Mouse (Mus musculus): Measurements from ENCODE around the gene Enox1.

DNA sequence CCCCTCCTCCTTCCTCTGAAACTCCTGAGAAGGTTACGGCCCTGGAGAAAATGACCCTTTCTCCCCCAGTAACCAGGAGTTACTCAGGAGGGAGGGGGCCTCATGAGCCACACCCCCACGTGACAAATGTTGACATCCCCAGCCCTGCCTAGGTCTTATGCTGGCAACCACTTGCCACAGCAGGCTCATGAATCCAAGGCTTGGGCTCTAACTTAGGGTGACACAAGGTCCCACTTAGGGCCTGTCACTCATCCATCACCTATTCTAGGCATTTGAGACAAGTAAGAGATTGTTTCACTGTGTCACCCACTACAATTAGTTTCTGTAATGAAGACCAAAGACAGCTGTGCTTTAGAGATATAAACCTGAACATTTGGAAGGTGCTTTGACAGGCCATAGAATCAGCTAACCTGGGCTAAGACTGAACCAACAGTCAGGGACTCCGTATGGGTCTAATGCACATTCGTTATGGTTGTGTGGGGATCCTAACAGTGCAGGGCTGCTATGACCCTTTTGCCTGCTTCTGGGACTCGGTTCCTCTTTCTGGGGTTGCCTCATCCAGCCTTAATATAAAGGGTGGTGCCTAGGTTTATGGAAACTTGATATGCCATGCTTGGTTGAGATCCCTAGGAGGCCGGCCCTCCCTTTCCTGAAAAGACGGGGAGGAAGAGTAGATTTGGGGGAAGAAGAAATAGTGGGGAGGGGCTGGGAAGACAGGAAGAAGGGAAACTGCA, 354.7 kb downstream of the Enox1 start:
- TF ChIP-seq POLR2A (IDR thresholded peaks at IDR 0.05; ENCODE audit: insufficient read depth, low read length) (no peak), CTCF (IDR thresholded peaks at IDR 0.05; ENCODE audit: low read depth, low read length) (no peak)

Measured in ES-Bruce4 (cell line).